Mouse (Mus musculus): ENCODE measurements around the gene Col23a1. TPM values are rescaled to one million over a fixed set of nuclear protein-coding genes. Genes with fewer than 3 reads are reported as not detected.

Gene Col23a1
- total RNA-seq, 2 experiments from 2014 or later: 0.02 TPM; not detected in 1

DNA sequence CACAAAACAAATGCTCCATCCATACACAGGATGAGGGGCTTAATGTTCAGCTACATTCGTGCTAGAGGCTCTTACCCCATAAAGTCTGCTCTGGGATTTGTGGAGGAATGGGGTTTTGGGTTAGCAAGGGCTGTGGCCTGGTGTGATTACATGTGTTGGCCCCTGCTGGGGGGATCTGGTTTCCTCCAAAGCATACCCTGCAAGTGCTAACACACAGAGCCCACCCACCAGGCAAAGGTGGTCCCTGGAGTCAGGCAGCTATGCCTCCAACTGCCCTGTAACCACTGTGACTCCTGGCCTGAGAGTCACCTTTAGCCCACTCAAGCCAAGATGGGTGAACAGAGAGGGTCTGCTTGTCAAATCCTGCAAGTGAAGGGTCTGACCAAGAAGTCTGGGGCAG is 82.2 kb downstream of the Col23a1 start:
- no peak for ATAC-seq (replicated peaks; ENCODE audit: poor library complexity)

DNA sequence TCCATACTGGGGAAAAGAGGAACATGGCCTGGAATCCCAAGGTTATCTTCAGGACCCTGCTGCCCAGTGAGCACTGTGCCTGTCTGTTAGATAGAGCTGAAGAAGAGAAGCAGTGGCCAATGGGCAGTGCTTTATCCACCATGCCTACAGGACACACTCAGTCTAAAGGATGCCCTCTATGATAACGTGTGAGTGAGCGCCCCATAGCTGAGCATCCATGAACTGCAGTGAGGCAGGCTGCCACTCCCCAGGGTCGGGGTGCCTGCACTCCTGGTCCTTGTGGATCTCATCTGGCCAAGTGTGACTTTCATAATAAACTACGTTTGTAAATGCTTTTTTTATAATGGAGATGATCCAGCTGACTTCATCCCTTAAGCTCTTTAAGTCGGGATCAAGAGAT is 87.5 kb downstream of the Col23a1 start:
- no peak for ATAC-seq (replicated peaks; ENCODE audit: poor library complexity)

DNA sequence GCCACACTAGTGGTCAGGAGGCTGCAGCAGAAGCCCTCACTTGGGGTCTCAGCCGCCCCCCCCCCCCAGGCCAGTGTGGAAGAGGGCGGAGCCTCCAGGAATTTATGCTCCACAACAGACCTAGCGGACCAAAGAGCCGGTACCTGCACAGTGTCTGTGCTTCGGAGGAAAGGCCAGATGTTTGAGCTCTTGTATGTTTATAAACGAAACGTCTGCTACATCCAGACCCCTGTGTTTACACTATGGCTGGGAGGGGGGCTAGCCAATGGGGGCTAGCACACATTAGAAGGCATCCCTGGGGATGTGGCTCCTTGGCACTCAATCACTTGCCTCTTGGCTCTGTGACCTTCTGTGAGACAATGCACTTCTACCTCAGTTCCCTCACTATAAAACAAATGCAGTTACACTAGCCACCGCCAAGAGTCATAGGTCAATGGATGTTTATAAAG is 99.2 kb downstream of the Col23a1 start:
- no peak for ATAC-seq (replicated peaks; ENCODE audit: poor library complexity)

DNA sequence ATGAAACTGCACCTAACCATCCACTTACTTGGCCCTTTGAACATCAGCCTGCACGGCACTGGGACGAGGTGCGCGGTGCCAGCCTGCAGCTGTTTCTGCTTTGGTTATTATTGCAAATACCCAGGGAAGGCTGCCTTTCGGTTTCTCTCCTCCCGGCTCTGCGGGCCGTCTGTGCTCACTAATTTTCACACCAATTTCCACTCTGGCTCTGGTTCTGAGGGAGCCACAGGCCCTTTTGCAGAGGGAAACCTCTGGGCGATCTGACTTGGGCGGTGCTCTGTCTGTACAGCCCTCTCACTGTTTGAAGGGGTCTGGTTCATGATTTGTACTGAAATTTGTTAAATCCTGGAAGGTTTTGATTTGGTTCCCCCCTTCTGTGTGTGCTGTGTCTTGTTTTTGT is 100.0 kb downstream of the Col23a1 start:
- ATAC-seq (replicated peaks; ENCODE audit: poor library complexity): no peak

DNA sequence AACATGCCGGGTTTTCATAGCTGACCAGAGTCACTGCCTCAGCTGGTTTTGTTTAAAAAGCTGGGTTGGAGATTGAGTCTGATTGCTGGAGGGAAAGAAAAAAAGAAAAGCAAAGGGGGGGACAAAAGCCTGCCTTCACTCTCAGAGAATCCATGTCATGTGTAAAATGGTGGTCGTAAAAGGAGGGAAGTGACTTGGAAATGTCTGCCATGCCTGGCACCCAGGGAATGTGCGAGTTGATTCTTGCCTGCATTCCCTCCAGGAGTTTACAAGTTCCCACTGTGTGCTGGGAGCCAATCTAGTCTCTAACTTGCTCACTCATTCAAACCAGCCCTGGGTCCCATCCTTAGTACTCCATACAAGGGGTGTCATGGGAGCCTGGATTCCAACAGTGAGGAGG is 100.8 kb downstream of the Col23a1 start:
- no peak for ATAC-seq (replicated peaks; ENCODE audit: poor library complexity)

DNA sequence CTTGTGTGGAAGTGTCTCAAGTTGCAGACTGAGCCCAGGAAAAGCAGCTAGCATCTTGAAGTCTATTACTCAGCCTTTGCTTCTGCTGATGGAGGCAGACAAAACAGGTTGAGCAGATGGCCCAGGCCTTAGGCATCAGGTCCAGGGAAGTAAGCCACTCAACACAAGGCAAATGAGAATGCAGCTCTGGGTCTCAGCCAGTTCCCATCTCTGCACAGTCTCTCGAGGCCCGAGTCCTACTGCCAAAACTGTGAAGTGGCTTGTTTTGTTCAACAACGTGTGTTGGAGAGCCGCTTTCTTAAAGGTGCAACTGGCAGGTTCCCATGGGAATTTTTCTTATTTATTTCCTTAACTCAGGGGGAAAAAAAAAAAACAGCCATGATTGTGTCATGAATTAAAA is 101.8 kb downstream of the Col23a1 start:
- ATAC-seq (replicated peaks; ENCODE audit: poor library complexity): no peak

- ATAC-seq (replicated peaks; ENCODE audit: poor library complexity): no peak
Measured at GRCm38 (mm10) chr11:51394301-51394865, 104.7 kb downstream of the Col23a1 start.

DNA sequence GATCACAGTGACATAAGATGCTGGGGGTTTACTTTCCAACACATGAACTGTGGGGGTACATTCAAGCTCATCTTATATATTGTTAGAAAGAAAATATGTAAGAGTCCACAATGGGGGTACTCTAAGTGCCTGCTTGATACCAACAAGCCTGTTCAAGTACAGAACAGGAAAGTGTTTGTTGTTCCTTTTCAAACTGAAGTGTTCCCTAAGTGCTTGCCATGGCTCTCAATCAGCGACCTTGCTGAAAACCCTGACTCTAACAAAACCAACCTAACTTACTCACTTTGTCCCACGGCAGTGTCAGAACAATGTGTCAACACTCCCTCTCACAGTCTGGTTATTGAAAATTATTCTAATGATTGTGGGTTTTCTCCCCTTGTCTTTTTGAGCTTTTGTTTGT is 106.7 kb downstream of the Col23a1 start:
- no peak for ATAC-seq (replicated peaks; ENCODE audit: poor library complexity)

DNA sequence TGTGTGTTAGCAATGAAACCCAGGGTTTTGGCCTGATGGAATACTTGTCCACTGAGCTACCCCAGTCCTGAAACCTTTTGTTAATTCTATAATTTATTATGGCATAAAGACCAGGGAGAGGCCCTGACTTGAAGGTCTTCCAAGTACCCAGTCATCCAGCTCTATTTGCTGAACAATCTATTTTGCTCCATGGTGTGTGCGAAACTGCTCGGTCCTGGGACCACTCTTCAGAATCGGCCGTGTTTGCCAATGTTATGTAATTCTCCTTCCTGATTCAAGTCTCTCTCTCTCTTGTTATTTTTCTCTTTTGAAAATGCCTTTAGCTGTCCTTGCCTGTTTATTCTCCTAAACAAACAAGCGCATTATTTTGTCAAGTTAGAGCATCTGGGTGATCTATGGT is 108.4 kb downstream of the Col23a1 start:
- no peak for ATAC-seq (replicated peaks; ENCODE audit: poor library complexity)

- ATAC-seq (replicated peaks; ENCODE audit: poor library complexity): no peak
Measured at GRCm38 (mm10) chr11:51400356-51400755, 110.6 kb downstream of the Col23a1 start.

- ATAC-seq (replicated peaks; ENCODE audit: poor library complexity): no peak
Measured at GRCm38 (mm10) chr11:51401481-51402128, 111.9 kb downstream of the Col23a1 start.

DNA sequence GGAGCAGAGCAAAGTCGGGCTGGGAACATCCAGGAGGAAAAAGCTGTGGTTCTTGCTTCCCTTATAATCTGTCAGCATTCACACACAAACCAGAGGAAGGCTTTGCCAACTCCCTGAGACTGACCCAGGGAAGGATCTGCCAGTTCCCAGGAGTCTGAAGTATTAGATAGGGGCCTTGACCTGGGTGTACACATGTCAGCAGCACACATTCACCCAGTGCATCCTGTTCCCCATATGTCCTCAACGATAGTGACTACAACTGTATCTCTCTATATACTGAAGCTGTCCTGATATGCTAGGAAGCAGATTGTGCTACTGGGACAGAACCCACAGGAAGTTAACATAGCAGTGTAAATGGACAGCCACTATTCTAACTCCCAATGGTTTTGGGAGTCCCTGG is 114.2 kb downstream of the Col23a1 start:
- ATAC-seq (replicated peaks; ENCODE audit: poor library complexity): no peak

- no peak for ATAC-seq (replicated peaks; ENCODE audit: poor library complexity)
Measured at GRCm38 (mm10) chr11:51404865-51405440, 115.2 kb downstream of the Col23a1 start.

- ATAC-seq (replicated peaks; ENCODE audit: poor library complexity): no peak
Measured at GRCm38 (mm10) chr11:51406531-51406930, 116.8 kb downstream of the Col23a1 start.

GRCm38 (mm10) chr11:51407351-51407750 is 117.6 kb downstream of the Col23a1 start:
- no peak for ATAC-seq (replicated peaks; ENCODE audit: poor library complexity)

GRCm38 (mm10) chr11:51410771-51411170 is 121.1 kb downstream of the Col23a1 start:
- ATAC-seq (replicated peaks; ENCODE audit: poor library complexity): no peak

GRCm38 (mm10) chr11:51414520-51414919 is 124.8 kb downstream of the Col23a1 start:
- no peak for ATAC-seq (replicated peaks; ENCODE audit: poor library complexity)

GRCm38 (mm10) chr11:51415049-51415688 is 125.4 kb downstream of the Col23a1 start:
- ATAC-seq (replicated peaks; ENCODE audit: poor library complexity): no peak

- no peak for ATAC-seq (replicated peaks; ENCODE audit: poor library complexity)
Measured at GRCm38 (mm10) chr11:51418807-51419206, 129.1 kb downstream of the Col23a1 start.

GRCm38 (mm10) chr11:51421878-51422277 is 132.2 kb downstream of the Col23a1 start:
- no peak for ATAC-seq (replicated peaks; ENCODE audit: poor library complexity)

DNA sequence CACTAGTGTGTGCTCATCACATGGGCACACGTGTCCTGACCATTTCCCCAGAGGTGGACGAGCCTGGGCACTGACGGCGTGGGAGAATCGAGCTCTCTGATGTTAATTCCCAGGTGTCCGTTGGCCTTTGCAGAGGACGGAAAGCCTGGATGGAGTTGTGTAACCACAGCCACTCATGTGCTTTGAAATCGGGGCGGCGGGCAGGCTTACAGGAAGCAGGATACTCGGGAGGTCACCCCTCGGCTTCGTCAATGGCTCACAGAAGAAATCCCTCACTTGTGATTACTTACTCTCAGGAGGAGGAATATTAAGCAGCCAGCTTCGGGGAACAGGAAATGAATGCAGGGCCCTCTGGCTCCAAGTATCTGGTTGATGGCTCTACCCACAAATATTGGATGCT is 133.0 kb downstream of the Col23a1 start:
- no peak for ATAC-seq (replicated peaks; ENCODE audit: poor library complexity)

DNA sequence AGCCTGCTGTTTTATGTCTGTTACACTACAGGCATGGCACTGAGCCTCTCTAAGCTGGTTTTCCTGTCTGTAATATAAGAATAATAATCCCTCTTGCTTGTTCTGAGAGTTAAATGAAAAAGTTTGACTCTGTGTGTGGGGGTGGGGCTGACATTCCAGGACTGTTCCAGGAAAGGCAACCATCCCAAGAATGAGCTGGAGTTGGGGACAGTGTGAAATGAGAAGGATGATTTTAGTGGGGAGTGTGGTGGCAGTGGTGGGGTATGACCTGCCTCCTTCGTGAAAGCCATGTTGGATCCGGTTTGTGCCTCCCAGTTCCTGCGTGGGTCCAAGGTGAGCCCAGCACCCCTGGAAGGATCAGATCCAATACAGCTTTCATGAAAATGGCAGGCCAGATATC is 136.4 kb downstream of the Col23a1 start:
- ATAC-seq (replicated peaks; ENCODE audit: poor library complexity): no peak
